Mouse (Mus musculus): ENCODE measurements around the gene Tulp4.
"Not testable (repeated sequence)": the region's sequence is repeated elsewhere in the genome, so short reads cannot be mapped to it uniquely, and the experiment has no call there.

Gene Tulp4

DNA sequence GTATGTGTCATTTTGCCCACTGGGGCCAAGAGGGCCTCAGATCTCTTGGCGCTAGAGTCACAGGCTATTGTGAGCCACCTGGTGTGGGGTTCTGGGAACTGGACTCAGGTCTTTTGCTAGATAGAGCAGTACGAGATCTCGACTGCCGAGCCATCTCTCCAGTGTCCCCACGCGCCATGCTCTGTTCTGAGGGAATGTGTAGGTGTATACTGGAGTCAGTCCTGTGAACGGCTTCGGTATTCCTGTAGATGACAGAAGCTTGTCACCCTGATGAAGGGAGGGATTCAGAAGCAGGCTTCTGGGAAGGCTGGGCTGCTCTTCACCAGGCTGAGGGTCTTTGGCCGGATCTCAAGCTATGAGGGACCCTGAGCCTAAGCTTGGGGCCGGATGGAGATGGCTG, 173.5 kb downstream of the Tulp4 start:
- DNase-seq (ENCODE audit: low spot score): not testable (repeated sequence)

DNA sequence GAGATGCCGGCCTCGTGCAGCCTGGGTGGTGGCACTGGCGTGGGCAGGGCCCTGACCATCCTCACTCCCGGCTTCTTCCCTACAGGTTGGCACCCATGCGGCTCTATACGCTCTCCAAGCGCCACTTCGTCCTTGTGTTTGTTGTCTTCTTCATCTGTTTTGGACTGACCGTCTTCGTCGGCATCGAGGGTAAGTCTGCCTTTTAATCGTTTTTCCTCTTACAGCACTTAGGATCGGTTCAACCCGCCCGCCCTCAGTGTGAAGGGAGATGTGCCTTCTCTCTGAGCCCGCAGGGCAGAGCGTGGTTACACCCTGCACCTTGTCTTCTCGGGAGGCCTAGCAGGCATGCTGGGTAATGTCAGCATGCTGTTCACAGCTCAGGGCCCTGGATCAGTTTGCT, 174.3 kb downstream of the Tulp4 start:
- DNase-seq (ENCODE audit: low spot score): not testable (repeated sequence)

DNA sequence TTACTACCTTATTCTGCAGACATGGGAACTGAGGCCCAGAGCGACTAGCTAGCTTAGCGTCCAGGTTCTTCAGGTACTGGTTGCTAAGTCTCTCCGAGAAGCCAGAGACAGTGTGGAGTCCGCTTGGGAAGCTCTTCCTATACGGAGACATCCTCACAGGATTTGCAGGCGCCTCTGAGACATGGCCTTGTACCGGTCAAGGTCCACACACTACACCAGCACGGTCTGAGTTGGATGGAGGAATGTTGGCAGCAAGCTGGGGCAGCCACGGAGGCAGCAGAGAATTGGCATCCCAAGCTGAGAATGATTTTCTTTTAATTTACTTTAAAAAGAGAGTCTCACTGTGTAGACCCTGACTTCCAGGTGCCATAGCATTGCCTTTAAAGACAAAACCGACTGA, 176.9 kb downstream of the Tulp4 start:
- DNase-seq (ENCODE audit: low spot score): not testable (repeated sequence)

DNA sequence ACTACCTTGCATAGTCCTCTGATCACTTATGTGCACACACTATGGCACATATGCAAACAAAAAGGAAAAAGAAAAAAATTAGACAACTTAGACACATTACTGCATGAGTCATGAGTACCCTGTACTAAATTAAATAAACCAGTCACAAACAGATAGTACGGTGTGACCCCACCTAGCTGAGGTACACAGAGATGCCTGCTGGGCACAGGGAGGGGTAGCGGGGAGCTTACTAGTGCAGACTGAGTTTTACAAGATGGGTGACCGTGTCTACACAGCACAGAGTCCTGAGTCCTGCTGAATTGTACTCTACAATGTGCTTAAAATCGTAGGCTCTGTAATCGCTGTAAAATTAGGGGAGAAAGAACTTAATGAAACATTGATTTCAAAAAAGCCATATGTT, 179.9 kb downstream of the Tulp4 start:
- not testable (repeated sequence) for DNase-seq (ENCODE audit: low spot score)

DNA sequence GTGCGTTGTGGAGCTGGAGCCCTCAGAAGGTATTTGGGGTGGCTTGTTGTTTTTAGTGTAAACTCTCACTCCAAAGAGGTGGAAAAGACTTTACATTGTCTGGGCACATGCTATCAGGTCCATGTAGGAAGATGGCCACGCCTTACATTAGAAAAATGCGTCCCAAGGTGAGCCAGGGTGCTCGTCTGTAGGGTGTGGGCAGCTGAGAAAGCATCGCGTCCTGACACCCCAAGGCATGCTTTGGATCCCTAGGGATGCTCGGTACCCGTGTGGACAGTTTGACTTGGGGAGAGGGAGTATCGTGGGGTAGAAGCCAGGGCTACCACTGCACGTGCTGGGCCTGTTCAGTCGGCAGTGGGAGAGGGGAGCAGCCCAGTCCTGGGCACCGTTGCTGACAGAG, 182.8 kb downstream of the Tulp4 start:
- DNase-seq (ENCODE audit: low spot score): not testable (repeated sequence)

DNA sequence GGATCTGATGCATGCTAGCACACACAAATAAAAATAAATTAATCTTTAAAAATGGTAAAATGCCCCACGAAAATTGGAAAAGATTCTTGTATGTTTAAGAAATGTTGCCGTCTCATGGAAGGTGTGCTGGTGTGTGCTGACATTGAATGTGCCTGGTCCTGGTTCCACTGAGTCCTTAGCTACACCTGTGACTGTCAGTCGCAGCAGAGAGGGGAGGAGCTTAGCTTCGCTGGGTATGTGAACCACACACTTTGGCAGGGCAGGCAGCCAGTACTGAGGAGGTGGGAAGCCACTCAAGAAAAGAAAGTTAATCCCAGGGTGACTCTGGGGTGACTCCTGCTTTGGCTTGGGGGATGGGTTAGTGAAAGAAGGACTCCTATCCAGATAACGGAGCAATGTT, 187.6 kb downstream of the Tulp4 start:
- DNase-seq (ENCODE audit: low spot score): not testable (repeated sequence)

DNA sequence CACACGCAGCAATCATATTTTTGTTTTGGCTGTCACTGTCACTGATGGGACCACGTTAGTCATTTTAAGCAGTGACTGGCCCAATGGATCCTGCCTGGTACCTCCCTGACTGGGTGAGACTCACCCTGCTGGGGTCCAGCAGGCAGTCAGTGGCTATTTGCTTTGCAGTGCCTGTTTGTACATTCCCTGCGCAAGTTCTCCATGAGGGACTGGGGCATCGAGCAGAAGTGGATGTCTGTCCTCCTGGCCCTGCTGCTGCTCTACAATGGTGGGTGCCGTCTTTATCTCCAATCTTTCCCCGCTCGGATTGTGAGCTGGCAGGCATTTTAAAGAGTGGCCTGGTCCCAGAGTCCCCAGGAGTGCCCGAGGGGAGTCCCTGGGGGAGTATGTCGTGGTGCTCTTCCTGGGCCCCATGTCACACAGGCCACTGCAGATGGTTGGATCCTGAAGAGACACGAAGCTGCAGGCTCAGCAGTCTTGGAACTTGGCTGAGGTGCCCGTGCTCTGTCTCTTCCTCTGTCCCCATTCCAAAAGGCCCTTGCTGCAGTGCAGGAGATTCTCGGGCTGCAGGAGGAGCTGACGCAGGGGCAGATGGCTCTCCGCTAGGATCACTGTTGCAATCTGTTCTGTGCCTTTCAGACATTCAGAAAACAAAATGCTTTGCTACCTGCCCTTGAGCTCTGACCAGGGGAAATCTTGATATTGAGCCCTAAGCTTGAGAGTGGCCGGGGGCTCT, 191.0 kb downstream of the Tulp4 start:
- not testable (repeated sequence) for DNase-seq (ENCODE audit: low spot score)

DNA sequence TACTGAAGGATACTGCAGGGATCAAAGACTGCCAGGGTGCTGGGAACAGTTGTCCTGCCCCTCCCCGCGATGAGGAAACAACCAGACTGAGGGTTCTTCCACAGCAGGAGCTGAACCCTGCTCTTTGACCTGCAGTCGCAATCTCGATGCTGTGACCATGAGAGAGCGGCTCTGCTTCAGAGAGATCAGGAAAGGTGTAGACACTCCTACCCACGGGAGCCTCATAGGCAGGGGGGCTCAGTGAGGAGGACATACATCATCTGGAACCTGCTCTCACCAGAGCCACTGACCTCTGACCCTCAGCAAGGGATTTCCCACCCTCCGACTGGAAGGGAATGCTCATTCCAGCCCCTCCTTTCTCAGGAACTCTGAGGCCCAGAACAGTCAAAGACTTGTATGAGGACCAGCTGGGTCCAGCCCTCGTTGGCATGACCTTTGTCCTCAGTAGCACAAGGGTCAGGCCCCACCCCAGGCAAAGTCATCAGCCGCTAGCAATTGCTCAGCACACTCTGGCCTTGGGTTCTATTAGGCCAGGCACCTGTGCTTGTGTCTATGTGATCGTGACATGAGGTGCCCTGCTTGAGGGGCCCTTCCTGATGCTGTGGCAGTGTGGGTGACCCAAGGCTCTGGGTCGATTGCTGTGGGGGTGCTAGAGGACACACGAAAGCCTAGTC, 194.1 kb downstream of the Tulp4 start:
- DNase-seq (ENCODE audit: low spot score): not testable (repeated sequence)

Measured in urinary bladder, postnatal 25 days (tissue).